Mouse (Mus musculus): ENCODE measurements around the gene Pramef6.
"Not testable (repeated sequence)": the region's sequence is repeated elsewhere in the genome, so short reads cannot be mapped to it uniquely, and the experiment has no call there.

Pramef6 gene

DNA sequence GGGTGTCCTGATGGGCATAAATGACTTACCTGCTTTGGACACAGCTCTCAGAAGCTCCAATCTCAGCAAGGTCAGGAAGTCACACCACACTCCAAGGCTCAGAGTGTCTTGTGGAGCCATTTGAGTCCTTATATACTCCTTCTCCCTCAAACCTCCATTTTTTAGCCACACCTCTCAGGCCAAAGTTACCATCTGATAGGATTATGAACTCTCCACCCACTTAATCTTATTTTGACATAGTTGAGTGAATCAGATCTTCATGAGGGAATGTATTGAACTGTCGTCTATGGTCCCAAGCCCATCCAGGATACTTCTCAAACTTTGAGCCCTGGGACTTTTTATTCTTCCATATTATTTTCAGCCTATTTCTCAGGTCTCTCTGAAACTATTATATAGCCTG is at the start of gene Pramef6:
Gene Pramef6 (minus strand): TSS at position 101 of the 400 bp plus-strand sequence.
- in situ Hi-C loops (cut with MboI; ENCODE audit: unreplicated experiment in 2 of 2): not testable (repeated sequence)

- in situ Hi-C loops (cut with MboI; ENCODE audit: unreplicated experiment in 2 of 2): not testable (repeated sequence)
These were observed 5.8 kb downstream of the Pramef6 start for GRCm38 (mm10) chr4:143894406-143894805.

- in situ Hi-C loops (cut with MboI; ENCODE audit: unreplicated experiment in 2 of 2): not testable (repeated sequence)
These were observed 17.8 kb downstream of the Pramef6 start for GRCm38 (mm10) chr4:143882371-143882770.

- in situ Hi-C loops (cut with MboI; ENCODE audit: unreplicated experiment in 2 of 2): not testable (repeated sequence)
These were observed 54.0 kb downstream of the Pramef6 start, which contains the start of gene Gm13103 for GRCm38 (mm10) chr4:143846197-143846596. Gene Gm13103, plus strand, starts transcription at chr4:143846497.
